Mouse (Mus musculus) cerebellum, adult 18-20 months (tissue): Measurements from ENCODE around the gene Gtf2ird1.
"Not testable (repeated sequence)": the region's sequence is repeated elsewhere in the genome, so short reads cannot be mapped to it uniquely, and the experiment has no call there.

Experiments used
- DNase-seq, 2 experiments: peaks; one replicate each; pipeline ENCODE4 v3.0.0; 2021

Gene Gtf2ird1

GRCm38 (mm10) chr5:134456503-134456962 lies at the start of gene Gtf2ird1:
Gene Gtf2ird1 (minus strand): TSS chr5:134456716.
- peak; percentile 75 for DNase-seq

DNA sequence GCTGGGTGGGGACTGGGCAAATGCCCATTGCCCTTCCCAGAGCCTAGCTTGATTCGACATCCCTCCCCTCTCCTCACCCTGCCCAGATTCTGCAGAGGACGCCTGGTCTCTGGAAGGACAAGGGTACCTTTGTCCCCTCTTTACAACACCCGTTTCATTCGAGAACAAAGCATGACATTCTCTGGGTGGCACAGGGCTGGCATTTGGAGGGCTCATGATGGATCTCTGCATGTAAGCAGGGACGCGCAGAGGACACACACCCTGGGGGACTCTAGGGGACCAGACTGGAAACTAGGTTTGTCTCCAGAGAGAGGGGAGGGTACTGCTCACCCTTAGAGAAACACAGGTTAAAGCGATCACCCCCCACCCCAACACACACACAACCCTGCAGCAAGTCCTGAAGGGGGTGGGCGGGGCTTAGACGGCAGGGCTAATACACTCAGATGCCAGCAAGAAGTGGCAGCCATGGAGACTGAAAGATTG lies 49.3 kb upstream of the Gtf2ird1 start:
- DNase-seq, result peak in 1 of 2 experiments; percentile 24

DNA sequence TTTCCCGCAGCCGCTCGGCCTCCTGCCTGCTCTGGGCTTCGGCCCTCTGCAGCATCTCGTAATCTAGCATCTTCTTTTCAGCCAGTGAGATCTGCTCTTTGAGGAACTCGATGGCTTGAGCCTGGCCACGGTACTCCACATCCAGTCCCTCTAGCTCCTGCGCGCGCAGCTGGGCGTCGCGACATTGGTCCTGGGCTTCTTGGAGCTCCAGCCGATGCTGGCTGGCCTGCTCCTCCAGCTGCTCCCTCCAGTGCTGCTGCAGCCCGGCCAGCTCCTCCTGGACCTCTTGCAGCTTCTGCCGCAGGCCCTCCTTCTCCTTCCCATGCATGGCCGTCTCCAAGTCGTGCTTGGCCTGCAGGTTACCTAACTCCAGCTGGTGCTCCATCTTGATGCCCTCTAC lies 46.1 kb upstream of the Gtf2ird1 start:
- DNase-seq, result no peak

- DNase-seq, result no peak
Measured at GRCm38 (mm10) chr5:134501453-134501852, 44.9 kb upstream of the Gtf2ird1 start.

DNA sequence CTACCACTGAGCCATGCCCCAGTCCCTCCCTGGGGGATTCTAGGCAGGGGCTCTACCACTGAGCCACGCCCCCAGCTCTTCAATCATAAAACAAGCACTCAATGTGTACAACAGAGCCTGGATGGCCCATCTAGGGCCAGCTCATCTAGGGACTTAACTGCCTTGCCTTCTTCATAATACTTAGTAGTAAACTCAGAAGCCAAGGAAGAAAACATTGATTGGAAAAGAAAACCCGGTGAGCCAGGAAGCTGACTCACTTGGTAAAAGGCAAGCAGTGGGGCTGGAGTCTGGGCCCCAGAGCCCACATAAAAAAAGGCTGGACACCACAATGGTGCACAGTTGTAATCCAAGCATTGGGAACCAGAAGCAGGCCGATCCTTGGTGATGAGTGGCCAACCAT lies 44.2 kb upstream of the Gtf2ird1 start:
- no peak for DNase-seq

DNA sequence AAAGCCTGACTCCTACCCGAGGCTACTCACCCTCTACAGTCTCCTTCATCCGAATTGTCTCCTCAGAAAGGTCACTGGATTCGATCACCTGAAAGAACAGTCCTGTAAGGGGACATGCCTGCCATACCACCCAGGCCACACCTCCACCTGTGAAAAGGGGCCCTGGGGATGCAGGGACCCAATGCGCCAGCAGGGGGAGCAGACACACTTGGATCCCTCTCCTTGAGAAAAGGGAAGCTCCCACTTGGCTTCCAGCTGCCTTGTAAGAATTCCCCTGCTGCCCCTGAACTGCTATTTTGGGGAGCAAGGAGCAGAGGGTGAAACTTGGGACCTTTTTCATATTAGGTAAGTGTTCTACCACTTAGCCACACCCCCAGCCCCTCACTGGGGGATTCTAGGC lies 43.5 kb upstream of the Gtf2ird1 start:
- DNase-seq, result peak; percentile 58 to 67

GRCm38 (mm10) chr5:134497026-134497425 lies 40.5 kb upstream of the Gtf2ird1 start:
- no peak for DNase-seq

DNA sequence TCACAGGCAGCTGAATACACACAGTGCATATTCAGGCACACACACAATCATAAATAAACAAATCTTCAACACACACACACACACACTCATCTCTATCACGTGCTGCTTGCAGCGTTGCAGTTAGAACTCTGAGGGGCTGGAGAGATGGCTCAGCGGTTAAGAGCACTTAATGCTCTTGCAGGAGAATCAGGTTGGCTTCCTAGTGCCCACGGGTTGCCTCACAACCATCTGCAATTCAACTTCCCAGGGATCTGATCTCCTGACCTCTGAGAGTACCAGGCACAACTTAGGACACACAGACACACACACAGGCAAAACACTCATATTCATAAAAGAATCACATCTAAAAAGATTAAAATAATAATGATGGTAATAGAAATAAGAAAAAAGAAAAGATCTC lies 39.3 kb upstream of the Gtf2ird1 start:
- no peak for DNase-seq

GRCm38 (mm10) chr5:134494142-134494541 lies 37.6 kb upstream of the Gtf2ird1 start:
- peak; percentile 85 to 92 for DNase-seq

- no peak for DNase-seq
Measured at GRCm38 (mm10) chr5:134492956-134493355, 36.4 kb upstream of the Gtf2ird1 start.

DNA sequence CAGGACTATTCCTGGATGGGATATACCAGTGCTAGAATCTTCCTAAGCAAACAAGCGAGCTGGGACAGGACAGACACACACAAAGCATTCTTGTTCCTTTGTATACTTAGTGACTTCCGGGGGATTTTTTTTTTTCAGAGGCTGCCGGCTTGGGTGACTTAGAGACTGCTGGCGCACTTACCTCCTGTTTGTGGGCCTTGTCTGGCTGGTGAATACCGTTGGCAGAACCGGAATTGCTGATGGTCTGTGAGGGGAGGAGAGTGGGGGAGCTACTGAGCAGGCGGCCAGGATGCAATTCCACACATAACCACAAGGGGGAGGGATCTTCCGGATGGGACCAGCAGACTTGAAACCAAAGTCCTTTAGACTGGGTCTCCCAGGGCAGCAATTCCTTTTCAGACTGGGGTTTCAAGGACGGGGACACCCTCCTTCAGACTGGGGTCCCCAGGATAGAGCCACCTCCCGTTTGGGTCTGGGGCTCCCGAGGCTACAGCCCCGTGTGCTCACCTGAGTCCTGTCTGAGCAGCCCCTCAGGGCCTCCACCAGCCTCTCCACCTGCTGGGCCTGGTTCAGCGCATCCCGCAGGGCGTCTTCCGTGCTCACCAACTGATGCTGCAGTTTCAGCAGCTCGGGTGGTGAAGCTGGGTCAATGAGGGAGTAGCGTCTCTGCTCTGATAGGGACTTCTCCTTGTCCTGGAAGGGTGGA lies 35.3 kb upstream of the Gtf2ird1 start:
- peak; percentile 81 to 84 for DNase-seq

DNA sequence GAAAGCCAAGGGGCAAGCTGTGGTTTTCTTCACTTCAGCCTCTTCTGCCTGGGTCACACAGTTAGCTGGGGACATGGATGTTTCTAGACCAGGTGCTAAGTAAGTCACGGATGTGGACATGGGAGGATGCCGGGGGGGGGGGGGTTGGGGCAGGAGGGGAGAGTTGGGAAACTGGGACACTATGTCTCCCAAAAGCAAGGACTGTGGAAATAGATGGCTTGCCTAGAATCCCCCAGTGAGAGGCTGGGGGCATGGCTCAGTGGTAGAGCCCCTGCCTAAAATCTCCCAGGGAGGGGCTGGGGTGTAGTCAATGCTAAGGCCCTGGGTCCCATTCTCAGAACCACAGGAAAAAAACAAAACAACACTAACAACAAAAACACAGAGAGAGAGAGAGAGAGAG lies 34.7 kb upstream of the Gtf2ird1 start:
- DNase-seq, result no peak

- DNase-seq, result peak; percentile 18 to 28
Measured at GRCm38 (mm10) chr5:134490465-134490864, 33.9 kb upstream of the Gtf2ird1 start.

DNA sequence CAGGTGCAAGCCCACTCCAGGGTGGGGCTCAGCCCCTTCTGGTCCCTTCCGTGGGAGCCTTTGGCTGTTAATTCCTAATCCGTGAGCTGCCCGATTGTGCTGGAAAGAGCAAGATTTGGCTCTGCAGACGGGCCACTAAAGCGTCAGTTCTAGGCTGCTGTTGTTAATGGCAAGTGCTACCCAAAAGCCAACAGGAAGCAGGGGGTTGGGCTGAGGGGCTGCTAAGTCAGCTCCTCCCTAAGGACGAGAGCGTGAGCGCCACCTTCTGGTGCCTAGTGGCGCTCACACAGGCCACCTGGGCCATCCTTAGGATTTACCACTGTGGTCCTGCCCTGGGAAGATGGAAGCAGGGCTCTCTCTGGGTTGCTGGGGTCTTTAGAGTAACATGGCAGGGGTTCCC lies 33.1 kb upstream of the Gtf2ird1 start:
- DNase-seq, result peak in 1 of 2 experiments; percentile 33

- DNase-seq, result no peak
Measured at GRCm38 (mm10) chr5:134488596-134488995, 32.1 kb upstream of the Gtf2ird1 start.

DNA sequence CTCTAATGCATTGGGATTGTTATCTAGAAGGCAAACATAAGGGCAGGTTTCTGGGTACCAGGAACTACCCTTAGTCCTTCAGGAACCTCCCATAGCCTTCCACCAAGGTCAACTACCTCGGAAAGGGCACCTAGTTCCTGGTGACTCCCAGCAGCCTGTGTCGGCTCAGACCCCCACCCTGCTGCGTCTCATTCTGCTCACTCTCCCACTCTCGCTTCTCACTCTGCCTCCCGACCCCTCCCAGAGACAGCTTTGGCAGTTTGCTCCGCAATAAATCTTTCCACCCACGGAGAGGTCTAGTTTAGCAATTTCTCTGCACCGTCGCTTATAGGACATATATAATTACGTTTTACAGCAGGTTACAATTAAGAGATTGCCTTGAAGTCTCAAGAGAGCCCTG lies 31.5 kb upstream of the Gtf2ird1 start:
- DNase-seq, result no peak

GRCm38 (mm10) chr5:134485900-134486665 lies 29.6 kb upstream of the Gtf2ird1 start:
- peak; percentile 70 to 75 for DNase-seq

- DNase-seq, result no peak
Measured at GRCm38 (mm10) chr5:134485183-134485730, 28.7 kb upstream of the Gtf2ird1 start.

- DNase-seq, result no peak
Measured at GRCm38 (mm10) chr5:134483291-134483690, 26.8 kb upstream of the Gtf2ird1 start.

DNA sequence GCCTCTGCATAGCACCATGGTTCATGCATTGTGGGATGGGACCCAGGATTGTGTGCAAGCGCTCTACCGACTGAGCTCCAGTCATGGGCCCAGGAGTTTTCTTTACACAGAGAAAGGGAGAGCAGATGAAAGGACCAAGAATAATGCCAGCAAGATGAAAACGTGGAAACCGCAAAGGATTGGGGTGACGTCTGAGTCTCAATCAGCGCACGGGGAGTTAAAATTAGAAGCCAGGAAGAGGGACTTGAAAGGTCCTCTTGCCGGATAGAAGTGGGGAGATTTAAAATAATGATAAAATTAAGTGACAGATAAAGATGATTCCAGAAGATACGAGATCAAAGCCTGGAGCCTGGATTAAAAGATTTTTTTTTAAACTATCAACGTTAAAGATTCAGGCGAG lies 25.8 kb upstream of the Gtf2ird1 start:
- DNase-seq, result no peak

DNA sequence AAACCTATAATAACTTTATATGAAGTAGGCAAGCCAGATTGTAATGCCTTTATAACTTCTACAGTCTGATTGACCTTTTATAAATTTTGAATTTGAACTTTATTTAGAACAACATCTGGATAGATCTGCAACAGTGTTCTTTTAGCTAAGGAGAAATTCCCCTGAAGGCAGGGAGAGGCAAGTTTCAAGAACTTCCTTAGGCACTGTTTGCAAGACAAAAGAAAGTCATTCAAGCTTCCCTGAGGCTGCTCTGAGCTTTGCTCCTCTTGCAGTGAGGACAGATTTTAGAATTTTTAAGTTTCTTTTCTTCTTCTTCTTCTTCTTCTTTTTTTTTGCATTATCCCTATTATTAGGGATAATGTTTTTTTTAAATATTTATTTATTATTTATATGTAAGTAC lies 22.4 kb upstream of the Gtf2ird1 start:
- DNase-seq, result not testable (repeated sequence)

- not testable (repeated sequence) for DNase-seq
Measured at GRCm38 (mm10) chr5:134475686-134476085, 19.2 kb upstream of the Gtf2ird1 start.

DNA sequence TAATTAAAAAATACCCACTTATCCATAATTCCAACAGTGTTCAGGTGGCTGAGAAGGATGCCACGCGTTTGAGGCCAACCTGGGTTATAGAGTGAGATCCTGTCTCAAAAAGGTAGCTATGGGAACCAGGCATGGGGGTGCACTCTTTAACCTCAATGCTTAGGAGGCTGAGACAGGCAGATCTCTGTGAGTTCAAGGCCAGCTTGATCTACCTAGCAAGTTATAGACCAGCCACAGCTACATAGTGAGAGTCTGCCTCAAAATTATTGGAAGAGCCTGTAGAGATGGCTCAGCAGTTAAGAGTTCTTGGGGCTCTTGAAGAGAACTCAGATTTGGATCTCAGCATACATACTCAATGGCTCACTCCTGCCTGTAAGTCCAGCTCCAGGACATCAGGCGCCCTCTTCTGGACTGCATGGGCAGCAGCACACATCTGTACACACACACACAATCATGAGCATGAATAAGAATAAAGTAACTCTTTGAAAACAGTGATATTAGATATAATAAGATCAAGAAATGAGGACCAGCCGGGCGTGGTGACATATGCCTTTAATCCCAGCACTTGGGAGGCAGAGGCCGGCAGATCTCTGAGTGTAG lies 18.6 kb upstream of the Gtf2ird1 start:
- DNase-seq, result no peak
